Mouse (Mus musculus) spleen, postnatal 36 days (tissue): ENCODE measurements around the gene D930020B18Rik.
A peak's percentile ranks its signal among the peaks of the same experiment; 100 is the strongest.

Source experiments
- DNase-seq, 2 experiments: peaks; one replicate each; pipeline ENCODE4 v3.0.0; 2022; ENCODE audit warnings: low spot score in 2 of 2, mixed read lengths in 1 of 2

The D930020B18Rik gene

DNA sequence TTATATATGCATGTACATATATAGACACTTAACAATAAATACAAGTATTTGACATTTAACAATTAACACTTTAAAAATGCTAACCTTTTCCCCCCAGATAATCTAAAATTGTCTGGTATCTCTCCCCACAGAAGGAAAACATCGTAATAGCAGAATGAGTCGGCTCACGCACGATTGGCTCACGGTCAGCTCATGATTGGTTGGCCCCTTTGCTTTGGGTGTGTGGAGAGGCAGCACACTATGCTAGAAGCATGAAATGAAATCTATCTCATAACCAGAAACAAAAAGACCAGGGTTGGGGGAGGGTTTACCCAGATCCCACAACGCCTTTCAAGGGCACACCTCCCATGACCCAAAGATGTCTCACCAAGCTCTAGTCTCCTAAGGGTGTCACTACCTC is 63.5 kb downstream of the D930020B18Rik start:
- DNase-seq: no peak

DNA sequence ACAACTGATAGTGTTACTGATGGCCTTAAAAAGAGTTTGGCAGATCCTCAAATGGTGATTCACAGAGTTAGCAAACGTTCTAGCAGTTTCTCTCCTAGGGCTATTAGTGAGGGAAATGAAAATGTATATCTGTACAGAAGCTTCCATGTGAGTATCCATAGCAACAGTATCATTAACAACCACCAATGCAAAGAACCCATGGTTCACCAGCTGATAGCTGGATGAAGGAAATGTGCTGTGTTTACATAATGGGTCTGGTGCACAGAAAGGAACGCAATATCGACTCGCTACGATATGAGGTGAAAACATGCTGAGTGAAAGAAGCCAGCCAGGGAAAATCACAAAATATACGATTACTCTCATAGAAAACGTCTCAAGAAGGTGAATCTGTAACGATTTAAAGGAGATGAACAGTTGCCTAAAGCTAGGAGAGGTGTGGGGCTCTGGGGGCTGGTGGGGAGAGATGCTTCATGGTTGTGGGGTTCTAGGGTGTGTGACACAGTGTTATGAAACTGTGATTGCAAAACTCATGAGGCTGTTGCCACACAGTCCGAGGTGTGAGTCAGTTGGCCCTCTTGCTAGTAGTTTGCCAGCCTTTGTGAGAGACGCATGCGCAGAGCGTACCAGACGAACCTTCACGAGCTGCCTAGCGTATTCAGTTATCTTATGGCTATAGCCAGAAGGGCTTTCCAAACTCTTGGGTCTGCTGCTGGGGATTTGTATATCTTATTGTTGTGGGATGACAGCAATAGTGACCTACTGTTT is 64.2 kb downstream of the D930020B18Rik start:
- peak in 1 of 2 experiments; percentile 20 for DNase-seq

DNA sequence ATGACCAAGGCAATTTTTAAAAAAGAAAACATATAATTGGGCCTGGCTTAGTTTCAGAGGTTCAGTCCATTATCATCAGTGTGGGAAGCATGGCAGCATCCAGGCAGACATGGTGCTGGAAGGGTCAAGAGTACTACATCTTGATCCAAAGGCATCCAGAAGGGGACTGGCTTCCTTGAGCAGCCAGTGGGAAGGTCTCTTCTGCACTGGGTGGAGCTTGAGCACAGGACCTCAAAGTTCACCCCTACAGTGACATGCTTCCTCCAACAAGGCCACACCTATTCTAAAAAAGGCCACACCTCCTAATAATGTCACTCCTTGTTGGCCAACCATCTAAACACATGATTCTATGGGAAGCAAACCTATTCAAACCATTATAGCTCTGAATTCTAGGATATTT is 75.5 kb downstream of the D930020B18Rik start:
- DNase-seq: no peak

DNA sequence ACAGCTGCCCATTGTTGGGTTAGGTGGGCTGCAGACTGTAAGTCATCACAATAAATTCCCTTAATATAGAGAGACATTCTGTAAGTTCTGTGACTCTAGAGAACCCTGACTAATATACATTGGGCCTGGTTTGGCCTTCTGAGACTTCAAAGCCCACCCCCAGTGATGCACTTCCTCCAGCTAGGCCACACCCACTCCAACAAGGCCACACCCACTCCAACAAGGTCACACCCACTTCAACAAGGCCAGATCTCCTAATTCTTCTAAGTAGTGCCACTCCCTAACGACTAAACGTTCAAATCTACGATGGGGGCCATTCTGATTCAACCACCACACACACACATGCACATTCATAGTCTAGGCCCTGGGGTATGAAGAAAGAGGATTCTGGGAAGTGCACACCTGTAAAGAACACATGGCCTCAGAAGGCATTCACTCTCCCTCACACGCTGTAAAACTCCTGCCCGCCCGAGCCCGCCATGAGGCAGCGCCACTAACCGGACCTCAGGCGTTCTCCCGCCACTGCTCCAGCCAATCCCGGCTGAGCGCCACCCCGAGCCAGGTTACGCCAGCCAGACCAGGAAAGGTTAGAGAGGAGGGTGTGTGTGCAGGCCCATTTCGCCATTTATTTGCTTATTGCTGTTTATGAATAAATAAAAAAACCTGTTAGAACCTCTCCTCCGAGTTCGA is 77.7 kb downstream of the D930020B18Rik start:
- no peak for DNase-seq

DNA sequence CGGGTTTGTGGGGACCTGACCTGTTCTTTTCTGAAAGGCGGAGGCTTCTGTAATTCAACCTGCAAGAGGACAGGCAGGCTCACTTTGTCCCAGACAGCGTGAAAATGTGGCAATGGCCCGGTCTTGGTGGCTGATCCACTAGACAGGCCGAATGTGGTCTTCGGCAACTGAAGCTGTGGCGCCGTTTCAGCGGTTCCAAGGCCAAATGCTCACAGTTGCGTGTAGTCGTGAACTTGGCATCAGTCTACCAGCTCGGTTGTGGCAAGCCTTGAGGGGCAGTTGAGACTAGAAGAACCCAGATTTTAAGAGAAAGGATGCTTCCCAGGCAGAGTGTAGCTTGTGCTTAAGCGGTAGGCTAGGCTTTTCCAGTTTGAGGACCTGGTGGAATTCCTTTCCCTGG is 79.3 kb downstream of the D930020B18Rik start:
- DNase-seq: no peak

DNA sequence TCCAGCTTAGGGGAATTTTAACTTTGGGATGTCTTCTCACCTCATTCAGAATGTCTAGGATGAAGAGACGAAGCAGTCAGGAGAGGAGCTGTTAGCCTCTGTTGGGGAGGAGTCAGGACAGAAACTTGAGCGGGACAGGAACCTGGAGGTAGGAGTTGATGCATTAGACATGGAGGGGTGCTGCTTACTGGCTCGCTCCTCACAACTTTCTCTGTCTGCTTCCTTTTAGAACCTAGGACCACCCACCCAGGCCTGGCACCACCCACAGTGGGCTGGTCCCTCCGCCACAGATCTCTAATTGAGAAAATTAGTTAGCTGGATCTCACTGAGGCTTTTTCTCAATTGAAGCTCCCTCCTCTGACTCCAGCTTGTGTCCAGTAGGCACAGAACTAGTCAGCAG is 85.1 kb downstream of the D930020B18Rik start:
- DNase-seq: no peak

DNA sequence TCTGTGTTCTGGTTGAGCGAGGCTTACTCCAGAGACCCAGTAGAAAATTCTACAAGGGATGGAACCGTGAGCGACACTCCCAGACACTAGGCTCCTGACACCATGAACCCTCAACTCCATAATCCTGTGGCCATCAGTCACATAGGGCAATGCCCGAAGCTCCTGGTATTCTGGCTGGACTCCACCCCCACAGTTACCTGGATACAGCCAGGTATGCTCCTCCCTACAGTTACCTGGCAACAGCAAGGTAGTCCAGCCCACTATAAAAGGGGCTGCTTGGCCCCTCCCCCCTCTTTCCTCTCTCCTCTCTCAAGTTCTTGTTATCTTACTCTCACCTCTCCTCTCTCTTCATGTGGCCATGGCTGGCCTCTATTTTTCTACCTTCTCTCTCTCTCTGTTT is 85.8 kb downstream of the D930020B18Rik start:
- DNase-seq: no peak

DNA sequence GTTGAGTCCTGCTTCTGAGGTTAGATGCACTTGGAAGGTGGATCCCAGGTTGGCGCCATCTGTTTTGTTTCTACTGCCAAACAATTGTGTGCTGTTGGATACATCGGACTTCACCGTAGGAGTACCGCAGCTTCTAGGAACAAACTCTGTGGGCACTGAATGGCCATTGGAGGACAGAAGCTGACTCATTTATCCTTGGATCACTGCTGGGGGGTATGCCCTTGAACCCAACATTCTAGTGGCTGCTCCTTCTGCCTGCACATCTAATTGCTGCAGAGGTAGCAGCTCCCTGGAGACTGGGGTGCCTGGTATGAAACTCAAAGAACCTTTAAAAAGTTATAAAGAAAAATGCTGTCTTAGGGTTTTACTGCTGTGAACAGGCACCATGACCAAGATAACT is 86.8 kb downstream of the D930020B18Rik start:
- no peak for DNase-seq

DNA sequence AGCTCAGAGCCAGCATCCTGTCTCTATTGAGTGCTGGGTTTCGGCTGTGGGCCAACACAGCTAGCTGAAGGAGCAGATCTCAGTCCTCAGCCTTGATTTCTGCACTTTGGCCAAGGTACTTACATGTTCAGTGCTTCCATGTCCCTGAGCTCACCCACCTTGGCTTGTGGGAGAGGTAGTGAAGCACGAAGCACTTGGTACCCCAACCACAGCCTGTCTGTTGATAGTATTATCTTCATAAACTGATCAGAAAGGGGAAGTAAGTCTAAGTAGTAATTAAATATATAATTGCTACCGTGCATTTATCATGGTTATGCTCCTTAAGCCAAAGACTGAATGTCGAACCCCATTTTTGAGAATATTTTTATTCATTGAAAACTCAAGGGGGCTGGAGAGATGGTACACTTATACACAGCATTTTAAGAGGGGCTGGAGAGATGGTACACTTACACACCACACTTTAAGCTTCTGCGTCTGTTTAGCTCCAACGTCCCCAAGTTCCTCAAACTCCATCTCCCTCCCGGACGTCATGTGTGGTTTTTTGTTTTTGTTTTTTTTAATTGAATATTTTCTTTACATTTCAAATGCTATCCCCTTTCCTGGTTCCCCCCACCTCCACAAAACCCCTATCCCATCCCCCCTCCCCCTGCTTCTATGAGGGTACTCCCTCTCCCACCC is 89.8 kb downstream of the D930020B18Rik start:
- DNase-seq: no peak

DNA sequence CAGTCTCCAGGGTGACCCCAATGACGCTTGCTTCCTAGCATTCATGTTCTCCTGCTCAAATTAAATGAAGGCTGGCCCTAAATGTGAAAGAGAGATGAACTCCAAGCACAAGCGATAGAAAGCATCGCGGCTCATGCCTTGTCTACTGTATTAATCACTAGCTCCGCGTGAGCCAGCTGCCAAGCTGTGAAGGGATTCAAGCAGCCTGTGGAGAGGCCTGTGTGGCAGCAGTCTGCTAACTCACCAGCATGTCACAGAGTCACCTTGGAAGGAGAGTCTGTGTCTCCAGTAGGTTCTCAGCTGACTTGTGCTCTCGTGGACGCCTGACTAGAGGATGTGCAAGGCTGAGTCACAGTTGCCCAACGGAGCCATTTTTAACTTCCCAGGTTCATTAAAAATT is 91.2 kb downstream of the D930020B18Rik start:
- no peak for DNase-seq

DNA sequence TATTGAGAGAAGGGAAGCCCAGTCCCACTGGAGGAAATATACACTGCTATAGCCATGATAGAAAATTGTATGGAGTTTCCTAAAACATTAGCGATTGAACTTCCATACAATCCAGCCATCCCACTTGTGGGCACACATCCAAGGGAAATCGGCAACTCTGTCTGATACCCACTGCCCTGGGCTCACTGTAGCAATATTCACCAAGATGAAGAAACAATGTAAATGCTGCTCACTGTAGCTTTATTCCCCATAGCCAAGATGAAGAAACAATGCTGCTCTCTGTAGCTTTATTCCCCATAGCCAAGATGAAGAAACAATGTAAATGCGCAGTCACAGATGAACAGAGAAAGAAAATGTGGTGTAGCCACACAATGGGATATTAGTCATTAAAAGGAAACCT is 95.9 kb downstream of the D930020B18Rik start:
- DNase-seq: no peak

DNA sequence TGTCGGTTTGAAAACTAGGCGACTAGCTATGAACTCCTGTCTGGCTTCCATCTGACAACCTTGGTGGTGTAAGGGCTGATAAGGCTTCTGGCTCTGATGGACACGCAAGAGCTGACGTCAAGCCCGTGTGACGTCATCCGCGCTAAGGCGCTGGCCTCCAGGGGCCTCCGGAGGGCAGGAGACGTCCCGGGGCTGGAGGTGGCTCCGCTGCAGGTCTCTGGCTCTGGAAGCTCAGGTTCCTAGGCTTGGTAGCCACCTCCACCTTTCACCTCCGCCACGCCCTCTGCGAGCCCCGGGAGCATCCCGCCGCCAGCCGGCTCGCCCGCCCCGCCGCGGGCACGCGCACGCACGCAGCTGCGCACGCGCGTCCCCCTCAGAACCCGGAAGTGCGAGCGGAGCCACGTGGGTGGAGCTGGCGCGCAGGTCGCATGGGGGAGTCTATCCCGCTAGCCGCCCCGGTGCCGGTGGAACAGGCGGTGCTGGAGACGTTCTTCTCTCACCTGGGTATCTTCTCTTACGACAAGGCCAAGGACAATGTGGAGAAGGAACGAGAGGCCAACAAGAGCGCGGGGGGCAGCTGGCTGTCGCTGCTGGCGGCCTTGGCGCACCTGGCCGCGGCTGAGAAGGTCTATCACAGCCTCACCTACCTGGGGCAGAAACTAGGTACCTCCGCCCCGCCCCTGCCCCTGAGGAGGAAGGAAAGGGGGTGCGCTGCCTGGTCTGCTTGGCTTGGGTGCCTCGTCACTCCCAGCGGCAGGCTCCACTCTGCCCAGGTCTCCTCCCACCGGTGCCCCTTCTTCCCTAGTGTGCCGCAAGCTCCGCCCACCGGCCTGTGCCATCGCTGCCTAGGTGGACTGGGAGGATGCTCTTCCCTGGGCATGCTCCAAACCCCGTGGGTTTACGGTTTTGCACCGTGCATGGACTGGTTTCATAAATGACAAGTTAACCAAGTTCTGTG is 98.4 kb downstream of the D930020B18Rik start, which contains the start of gene BC048403:
BC048403 (plus strand) TSS at position 390 of the 958 bp plus-strand sequence.
- peak; percentile 83 to 84 for DNase-seq

DNA sequence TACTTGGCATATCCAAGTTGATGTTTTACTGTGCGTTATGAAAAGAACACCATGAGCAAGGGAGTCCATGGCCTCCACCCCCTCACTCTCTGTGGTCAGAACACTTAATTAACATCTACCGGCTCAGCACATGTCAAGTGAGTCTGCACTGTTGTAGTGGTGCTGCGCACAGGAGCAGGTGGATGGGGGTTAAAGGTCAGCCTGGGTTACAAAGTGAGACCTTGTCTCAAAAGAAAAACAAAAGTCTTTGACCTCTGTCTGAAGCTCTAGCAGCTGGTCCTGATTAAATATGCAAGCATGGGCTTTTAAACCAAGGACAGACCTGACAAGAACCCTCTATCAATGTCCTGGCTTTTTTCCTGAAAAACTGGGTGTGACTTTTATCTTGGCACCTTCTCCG is 100.9 kb downstream of the D930020B18Rik start:
- DNase-seq: no peak
